Mouse (Mus musculus) CD4-positive, CD25-positive, alpha-beta regulatory T cell, adult 2 months (primary cell): Measurements from ENCODE around the gene Il4.

ENCODE experiments used
- DNase-seq: peaks from one replicate; pipeline ENCODE4 v3.0.0-alpha.2; 2012; ENCODE audit warnings: low read depth, low spot score

Il4 gene

GRCm38 (mm10) chr11:53624124-53624523, 5.7 kb upstream of the Il4 start:
- DNase-seq = no peak

- no peak for DNase-seq
Observed at GRCm38 (mm10) chr11:53623573-53623972, 5.1 kb upstream of the Il4 start.

- no peak for DNase-seq
Observed at GRCm38 (mm10) chr11:53622440-53622806, 4.0 kb upstream of the Il4 start.

- no peak for DNase-seq
Observed at GRCm38 (mm10) chr11:53621582-53622439, 3.3 kb upstream of the Il4 start.

- no peak for DNase-seq
Observed at GRCm38 (mm10) chr11:53620094-53620493, 1.6 kb upstream of the Il4 start.

- DNase-seq = no peak
Observed at GRCm38 (mm10) chr11:53619428-53619827, 959 bp upstream of the Il4 start.

- DNase-seq = no peak
Observed at GRCm38 (mm10) chr11:53617562-53618109, 833 bp downstream of the Il4 start.

- peak; percentile 28 for DNase-seq
Observed at GRCm38 (mm10) chr11:53616748-53617558, 1.5 kb downstream of the Il4 start.

- DNase-seq = no peak
Observed at GRCm38 (mm10) chr11:53615575-53615974, 2.9 kb downstream of the Il4 start.

GRCm38 (mm10) chr11:53615172-53615571, 3.3 kb downstream of the Il4 start:
- no peak for DNase-seq

GRCm38 (mm10) chr11:53609672-53610071, 8.8 kb downstream of the Il4 start:
- peak; percentile 37 for DNase-seq

- no peak for DNase-seq
Observed at GRCm38 (mm10) chr11:53609231-53609630, 9.2 kb downstream of the Il4 start.

- peak; percentile 43 for DNase-seq
Observed at GRCm38 (mm10) chr11:53605609-53606008, 12.9 kb downstream of the Il4 start.

- DNase-seq = no peak
Observed at GRCm38 (mm10) chr11:53604983-53605382, 13.5 kb downstream of the Il4 start.

- DNase-seq = no peak
Observed at GRCm38 (mm10) chr11:53591116-53591515, 27.4 kb downstream of the Il4 start.

GRCm38 (mm10) chr11:53590368-53590768, 28.1 kb downstream of the Il4 start:
- peak; percentile 88 for DNase-seq

- no peak for DNase-seq
Observed at GRCm38 (mm10) chr11:53588279-53588678, 30.2 kb downstream of the Il4 start.

GRCm38 (mm10) chr11:53585510-53585909, 33.0 kb downstream of the Il4 start:
- DNase-seq = no peak

GRCm38 (mm10) chr11:53584849-53585248, 33.6 kb downstream of the Il4 start:
- DNase-seq = peak; percentile 59

GRCm38 (mm10) chr11:53583151-53583550, 35.3 kb downstream of the Il4 start:
- no peak for DNase-seq

- DNase-seq = no peak
Observed at GRCm38 (mm10) chr11:53580562-53580961, 37.9 kb downstream of the Il4 start.

- peak; percentile 97 for DNase-seq
Observed at GRCm38 (mm10) chr11:53567224-53568014, 51.0 kb downstream of the Il4 start, which contains the start of gene Kif3a. TSS of gene Kif3a (plus strand) at chr11:53567379.
